Mouse (Mus musculus) pancreas, adult 10 weeks (tissue): ENCODE measurements around the gene Ubap1l. TPM values are rescaled to one million over a fixed set of nuclear protein-coding genes. Genes with fewer than 3 reads are reported as not detected.

Source experiments
- polyA plus RNA-seq: library from polyadenylated mRNA; stranded (reverse); fragments of 350-450 nt; fragmentation: Illumina TruSeq; extraction: RNeasy Lipid Tissue Mini Kit (QIAGEN cat#74804); gene quantifications from one replicate; pipeline ENCODE4 v1.2.3, GENCODE M21; 2015; ENCODE audit warnings: low read depth, low replicate concordance; ENCODE audit not compliant: insufficient read depth

Ubap1l gene
- not detected for polyA plus RNA-seq

DNA sequence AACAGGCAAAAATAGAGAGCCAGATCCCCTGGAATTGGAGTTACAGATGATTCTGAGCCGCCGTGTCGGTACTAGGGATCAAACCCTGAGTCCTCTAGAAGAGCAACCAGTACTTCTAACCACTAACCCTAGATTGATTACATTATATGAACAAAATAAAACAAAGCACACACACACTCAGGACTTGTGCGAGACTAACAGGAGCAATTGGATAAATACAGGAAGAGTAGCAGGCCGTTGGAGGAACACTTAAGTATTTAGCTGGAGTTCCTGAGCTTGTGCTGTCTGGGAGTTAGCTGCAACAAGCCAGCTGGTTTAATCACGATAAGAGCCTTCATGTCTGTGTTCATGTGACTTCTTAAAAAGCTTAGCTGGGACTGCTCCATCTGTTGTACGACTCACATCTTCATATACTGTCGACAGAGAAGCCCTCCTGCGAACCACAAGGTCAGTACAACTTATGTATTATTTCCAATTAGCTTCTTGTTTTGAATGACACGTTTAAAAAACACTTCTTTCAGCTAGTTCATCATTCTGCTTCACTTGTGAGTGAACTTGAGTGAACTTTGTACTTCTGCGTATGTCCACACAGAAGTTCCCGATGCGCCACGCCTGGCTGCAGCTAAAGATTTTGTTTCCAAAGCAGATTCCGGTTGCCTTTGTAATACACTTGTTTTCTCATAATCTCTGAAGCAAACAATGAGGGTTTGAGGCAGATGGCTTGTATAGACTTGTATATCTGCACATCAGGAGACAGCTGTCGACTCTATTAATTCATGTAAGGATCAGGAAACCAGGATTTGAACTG is at the start of gene Ubap1l:
Gene Ubap1l, plus strand, starts transcription at position 401 of the 808 bp plus-strand sequence.

DNA sequence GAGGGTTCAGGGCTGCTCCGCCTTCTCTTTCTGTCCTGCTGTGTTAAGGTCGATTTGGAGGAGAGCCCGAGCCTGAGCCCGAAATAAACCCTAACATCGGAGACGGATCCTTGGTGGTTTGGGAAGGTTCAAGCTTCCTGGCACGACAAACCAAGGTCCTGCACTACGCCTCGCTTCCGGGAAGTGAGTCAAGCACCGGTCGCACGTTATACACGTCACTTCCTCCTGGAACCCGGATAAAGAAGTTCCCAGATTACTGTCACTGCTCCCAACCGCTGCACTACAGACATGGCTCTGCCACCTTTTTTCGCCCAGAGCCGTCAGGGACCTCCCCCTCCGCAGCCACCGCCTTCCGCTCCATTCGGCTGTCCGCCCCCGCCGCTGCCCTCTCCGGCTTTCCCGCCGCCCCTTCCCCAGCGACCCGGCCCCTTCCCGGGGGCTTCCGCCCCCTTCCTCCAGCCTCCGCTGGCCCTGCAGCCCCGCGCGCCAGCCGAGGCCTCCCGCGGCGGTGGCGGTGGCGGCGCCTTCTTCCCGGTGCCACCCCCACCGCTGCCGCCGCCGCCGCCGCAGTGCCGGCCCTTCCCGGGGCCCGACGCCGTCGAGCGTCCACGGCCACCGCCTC is 14.9 kb upstream of the Ubap1l start, which contains the start of gene Pdcd7:
Gene Pdcd7, plus strand, starts transcription at position 251 of the 622 bp plus-strand sequence.

DNA sequence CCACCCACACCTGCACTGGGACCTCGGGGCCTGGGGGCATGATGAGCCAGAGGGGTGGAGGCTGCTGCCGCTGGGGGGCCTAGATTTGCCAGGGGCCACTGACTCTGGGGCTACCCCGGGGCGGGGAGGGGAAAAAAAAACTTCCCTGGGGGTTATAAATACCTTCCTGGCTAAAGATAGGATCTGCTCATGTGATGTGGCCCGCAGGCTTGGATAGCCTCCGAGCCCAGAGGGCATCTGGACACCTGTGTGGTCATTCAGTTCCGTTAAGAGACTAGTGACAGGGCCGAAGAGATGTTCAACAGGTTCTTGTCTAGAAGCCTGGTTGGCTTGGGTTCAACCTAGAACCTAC is 30.7 kb downstream of the Ubap1l start, which contains the start of gene Kbtbd13:
Gene Kbtbd13, minus strand, starts transcription at position 40 of the 352 bp plus-strand sequence.

DNA sequence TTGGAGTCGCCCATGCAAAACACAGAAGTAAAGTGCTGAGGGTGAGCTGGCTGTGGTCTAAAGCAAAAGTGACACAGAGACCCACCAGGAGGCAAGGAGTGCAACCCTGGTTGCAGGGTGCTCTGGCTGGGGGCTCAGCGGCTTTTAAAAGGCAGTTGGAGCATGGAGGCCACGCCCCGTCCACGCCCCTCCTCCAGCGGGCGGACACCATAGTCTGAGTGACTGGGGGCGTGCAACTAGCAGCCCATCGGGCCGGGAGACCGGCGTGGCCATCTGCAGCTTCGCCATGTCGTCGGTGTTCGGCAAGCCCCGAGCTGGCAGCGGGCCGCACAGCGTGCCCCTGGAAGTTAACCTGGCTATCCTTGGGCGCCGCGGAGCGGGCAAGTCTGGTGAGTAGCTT is 37.4 kb downstream of the Ubap1l start, which contains the start of gene Rasl12:
Gene Rasl12, plus strand, starts transcription at position 228 of the 400 bp plus-strand sequence.

DNA sequence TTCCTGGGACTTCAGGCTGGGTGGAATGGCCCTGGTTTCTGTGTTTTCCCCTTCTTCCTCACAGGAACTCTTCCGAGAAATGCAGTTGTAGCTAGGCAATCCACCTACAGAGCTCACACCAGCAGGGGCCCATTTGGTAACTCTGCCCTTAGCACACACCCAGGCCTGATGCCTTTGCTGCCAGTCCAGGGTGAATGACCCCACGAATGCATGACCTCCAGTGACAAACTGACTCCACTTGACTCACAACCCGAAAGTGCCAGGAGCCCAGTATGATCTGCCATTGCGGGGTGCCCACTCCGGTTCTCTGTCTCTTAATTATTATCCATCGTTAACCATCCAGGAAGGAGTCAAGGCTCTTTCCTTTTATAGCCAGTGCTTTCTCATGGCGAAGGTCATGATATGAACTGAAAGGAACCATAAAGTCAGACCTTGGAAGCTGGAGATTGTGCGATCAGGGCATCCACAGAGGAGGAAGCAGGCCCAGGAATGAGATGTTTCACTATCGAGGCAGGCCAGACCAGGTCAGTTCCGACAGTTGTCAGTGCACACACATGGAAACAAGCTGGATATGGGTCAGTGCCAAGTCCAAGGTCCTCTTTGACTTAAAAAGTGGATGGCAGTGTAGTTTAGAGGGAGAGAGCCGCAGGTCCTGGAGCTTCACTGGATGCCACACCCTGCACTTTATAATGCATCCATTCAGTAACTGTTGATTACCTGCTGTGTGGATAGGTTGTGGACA is 62.1 kb downstream of the Ubap1l start, which contains the start of gene Slc51b:
Gene Slc51b, minus strand, starts transcription at position 196 of the 742 bp plus-strand sequence.

Other genes with a start within 250 kb of the Ubap1l start
- not detected for gene Igdcc3, start 219.9 kb upstream of the Ubap1l start, polyA plus RNA-seq
- 10.2 TPM for gene Parp16, start 165.7 kb upstream of the Ubap1l start, polyA plus RNA-seq
- gene Cilp, start 95.9 kb upstream of the Ubap1l start, polyA plus RNA-seq = 5.6 TPM
- 8.9 TPM for gene Clpx, start 66.8 kb upstream of the Ubap1l start, polyA plus RNA-seq
- 3.5 TPM for gene Pdcd7, start 14.9 kb upstream of the Ubap1l start, polyA plus RNA-seq
- gene Kbtbd13, start 30.6 kb downstream of the Ubap1l start, polyA plus RNA-seq = not detected
- gene Rasl12, start 37.5 kb downstream of the Ubap1l start, polyA plus RNA-seq = 6.2 TPM
- not detected for gene Slc51b, start 61.9 kb downstream of the Ubap1l start, polyA plus RNA-seq
- 5.0 TPM for gene Mtfmt, start 74.7 kb downstream of the Ubap1l start, polyA plus RNA-seq
- 5.7 TPM for gene Spg21, start 99.9 kb downstream of the Ubap1l start, polyA plus RNA-seq
- not detected for gene Ankdd1a, start 159.2 kb downstream of the Ubap1l start, polyA plus RNA-seq
- 5.2 TPM for gene Plekho2, start 219.0 kb downstream of the Ubap1l start, polyA plus RNA-seq
- not detected for gene Pif1, start 226.1 kb downstream of the Ubap1l start, polyA plus RNA-seq